ENCODE assay signal across 14 mouse cellular contexts in genomic region chr14:28521106-28521505, GRCm38 (mm10). TPM values are rescaled to one million over a fixed set of nuclear protein-coding genes. Genes with fewer than 3 reads are reported as not detected.
"Had no signal": no experiment of that assay in that cellular context is flagged by ENCODE, and none has a peak within 500 bp of the region (broad histone marks: within the 10 kb centered on the region; RNA-seq: fewer than 3 reads in every experiment).

No protein-coding gene starts in this region.

- H3K4me2 ChIP-seq: liver, embryonic 13.5 days; midbrain, embryonic 11.5 days had no signal

- H3K9ac ChIP-seq: liver, embryonic 13.5 days had no signal

- H3K27me3 ChIP-seq: liver, embryonic 13.5 days had no signal

- H3K27ac ChIP-seq: left cerebral cortex, adult 2 months; liver, embryonic 13.5 days; stomach, postnatal 0 days had no signal

- DNase-seq: kidney, postnatal 10 days; kidney, postnatal 36 days; layer of hippocampus, postnatal 36 days; liver, embryonic 13.5 days; lung, adult 2 months; lung, postnatal 14 days; lung, postnatal 4 days; midbrain, embryonic 14.5 days; thymus, postnatal 25 days had no signal

- H3K4me1 ChIP-seq: liver, embryonic 13.5 days had no signal

- H3K36me3 ChIP-seq: liver, embryonic 13.5 days had no signal

- H3K9me3 ChIP-seq: liver, embryonic 13.5 days had no signal

- H3K4me3 ChIP-seq: left cerebral cortex, adult 2 months; liver, embryonic 13.5 days had no signal

RNA-seq across cellular contexts. Expression of gene Wnt5a, which starts 16.6 kb away (rescaled TPM):
- total RNA-seq: megakaryocyte progenitor cell, adult 5-6 weeks; megakaryocyte-erythroid progenitor cell, adult 5-6 weeks had no signal
